Mouse (Mus musculus) c-Kit-positive CD71-negative TER-119-negative erythroid progenitor cells, embryonic 14.5 days (primary cell): ENCODE data around the gene Pdcd2.
A peak's percentile ranks its signal among the peaks of the same experiment; 100 is the strongest.

Experiments
- DNase-seq: peaks from one replicate; pipeline ENCODE4 v3.0.0-alpha.2; 2013; ENCODE audit warnings: low read depth

Gene Pdcd2

GRCm38 (mm10) chr17:15498753-15499113 lies 28.4 kb downstream of the Pdcd2 start:
- no peak for DNase-seq

DNA sequence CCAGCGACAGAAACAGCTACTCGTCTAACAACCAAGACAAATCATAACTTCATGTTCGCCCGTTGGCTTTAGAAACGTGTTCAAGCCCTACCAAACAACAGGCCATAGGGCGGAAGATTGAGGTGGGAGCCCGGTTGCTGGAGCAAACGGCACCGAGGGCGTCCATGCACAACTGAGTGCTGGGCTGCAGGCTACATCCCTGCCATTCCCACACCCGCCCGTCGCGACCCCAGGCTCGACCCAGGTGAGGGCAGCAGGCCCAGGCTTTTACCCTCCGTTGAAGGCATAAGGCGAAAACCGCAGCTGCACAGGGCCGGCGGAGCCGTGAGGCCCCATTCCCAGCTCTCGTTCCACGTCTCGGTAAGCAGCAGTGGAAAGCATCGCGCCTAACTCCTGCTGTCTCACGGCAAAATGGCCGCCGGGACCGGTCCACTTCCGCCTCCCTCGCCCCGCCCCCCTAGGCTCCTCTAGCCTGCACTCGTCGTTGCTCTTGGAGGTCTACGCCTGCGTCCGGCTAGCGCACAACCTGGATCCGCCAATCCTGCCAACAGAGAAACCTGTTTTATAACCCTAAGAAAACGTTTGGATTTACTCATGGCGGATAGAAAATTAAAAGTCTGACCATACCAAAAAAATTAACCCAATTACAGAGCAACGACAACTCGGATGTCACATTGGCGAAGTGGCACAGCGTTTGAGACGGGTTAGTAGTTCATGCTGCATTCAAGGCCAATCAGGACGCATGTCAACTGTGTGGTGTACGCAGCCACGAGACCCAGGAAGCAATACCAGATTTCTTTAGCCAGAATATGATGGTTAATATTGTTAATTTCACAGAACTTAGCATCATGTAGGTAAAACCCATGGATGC lies 29.0 kb downstream of the Pdcd2 start:
- peak; percentile 86 for DNase-seq

GRCm38 (mm10) chr17:15490542-15490941 lies 36.6 kb downstream of the Pdcd2 start:
- DNase-seq: no peak

DNA sequence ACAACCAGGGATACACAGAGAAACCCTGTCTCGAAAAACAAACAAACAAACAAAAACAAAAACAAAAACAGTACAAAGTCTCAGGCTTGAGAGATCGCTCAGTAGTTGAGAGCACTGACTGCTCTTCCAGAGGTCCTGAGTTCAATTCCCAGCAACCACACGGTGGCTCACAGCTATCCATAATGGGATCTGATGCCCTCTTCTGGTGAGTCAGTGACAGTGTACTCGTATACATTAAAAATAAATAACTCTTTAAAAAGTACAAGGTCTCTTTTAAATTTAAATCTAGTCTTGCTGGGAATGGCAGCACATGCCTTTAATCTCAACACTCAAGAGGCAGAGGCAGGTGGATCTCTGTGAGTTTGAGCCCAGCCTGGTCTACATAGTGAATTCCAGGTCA lies 54.4 kb downstream of the Pdcd2 start:
- no peak for DNase-seq
